Mouse (Mus musculus) ES-Bruce4 (cell line): ENCODE measurements around the gene Mlkl. TPM values are rescaled to one million over a fixed set of nuclear protein-coding genes. Genes with fewer than 3 reads are reported as not detected.

ENCODE experiments used
- H3K27ac ChIP-seq: 2 replicates; pipeline ENCODE4 v1.5.1; 2012; ENCODE audit warnings: low read length, inconsistent platforms; ENCODE audit not compliant: insufficient read depth
- H3K27me3 ChIP-seq: 2 replicates; pipeline ENCODE4 v1.6.1; 2012; ENCODE audit warnings: mild to moderate bottlenecking, low read length, inconsistent platforms; ENCODE audit not compliant: control insufficient read depth, poor library complexity, insufficient read depth, severe bottlenecking
- H3K36me3 ChIP-seq: 2 replicates; pipeline ENCODE4 v1.6.1; 2012; ENCODE audit warnings: inconsistent platforms, mild to moderate bottlenecking, low read length, moderate library complexity; ENCODE audit not compliant: control insufficient read depth, poor library complexity, insufficient read depth, severe bottlenecking
- H3K4me1 ChIP-seq: one replicate; pipeline ENCODE4 v1.8.1; 2011; ENCODE audit warnings: low read length; ENCODE audit not compliant: control insufficient read depth, insufficient read depth
- H3K4me3 ChIP-seq: 2 replicates; pipeline ENCODE4 v1.5.1; 2011; ENCODE audit warnings: low read depth, mild to moderate bottlenecking, low read length
- H3K9ac ChIP-seq: 2 replicates; pipeline ENCODE4 v1.6.1; 2012; ENCODE audit warnings: low read depth, mild to moderate bottlenecking, inconsistent platforms; ENCODE audit not compliant: poor library complexity, severe bottlenecking
- H3K9me3 ChIP-seq: replicated peaks from 2 replicates; pipeline ENCODE4 v1.6.1; 2012; ENCODE audit warnings: mild to moderate bottlenecking, low read length, inconsistent platforms; ENCODE audit not compliant: control insufficient read depth, poor library complexity, insufficient read depth, severe bottlenecking
- CTCF ChIP-seq: IDR thresholded peaks from one replicate; pipeline ENCODE4 v1.8.1; 2011; ENCODE audit warnings: low read depth, low read length
- EP300 ChIP-seq: IDR thresholded peaks from 2 replicates; pipeline ENCODE4 v1.6.1; 2011; ENCODE audit warnings: low read depth, low read length; ENCODE audit not compliant: insufficient read depth
- POLR2A ChIP-seq: IDR thresholded peaks from one replicate; pipeline ENCODE4 v1.8.1; 2011; ENCODE audit warnings: low read length; ENCODE audit not compliant: insufficient read depth
- polyA plus RNA-seq: library from polyadenylated mRNA; stranded (reverse); fragments of >200 nt; gene quantifications from 2 replicates; pipeline ENCODE4 v1.2.4, GENCODE M21; 2011; ENCODE audit warnings: low read depth; ENCODE audit not compliant: missing spikeins, insufficient read depth, insufficient read length

The Mlkl gene
- polyA plus RNA-seq, 1 experiment = 0.61 TPM

- Histone ChIP-seq H3K27me3 (no peaks in the 10 kb centered on the region), H3K36me3 (peaks cover 25% of the 10 kb centered on the region), H3K9ac (peak overlapping the region; percentile 93), H3K9me3 (no peaks in the 10 kb centered on the region), H3K27ac (peak overlapping the region; percentile 58), H3K4me3 (peak overlapping the region; percentile 78), H3K4me1 (peaks cover 2% of the 10 kb centered on the region)
- TF ChIP-seq EP300 (no peak), CTCF (no peak), POLR2A (no peak)
Observed at GRCm38 (mm10) chr8:111299363-111299820, 38.6 kb downstream of the Mlkl start.

GRCm38 (mm10) chr8:111298011-111298410, 40.0 kb downstream of the Mlkl start:
- Histone ChIP-seq H3K4me3 (no peak overlapping the region), H3K27me3 (no peaks in the 10 kb centered on the region), H3K9me3 (no peaks in the 10 kb centered on the region), H3K4me1 (peaks cover 2% of the 10 kb centered on the region), H3K9ac (peak overlapping the region; percentile 26; the same call in 1 of the 2 replicates), H3K27ac (no peak overlapping the region), H3K36me3 (peaks cover 38% of the 10 kb centered on the region)
- TF ChIP-seq CTCF = no peak
- no peak for TF ChIP-seq EP300
- no peak for TF ChIP-seq POLR2A

GRCm38 (mm10) chr8:111291733-111292132, 46.2 kb downstream of the Mlkl start:
- H3K36me3 ChIP-seq = peaks cover 92% of the 10 kb centered on the region
- no peak overlapping the region for H3K9ac ChIP-seq
- no peaks in the 10 kb centered on the region for H3K9me3 ChIP-seq
- no peak for TF ChIP-seq POLR2A
- TF ChIP-seq CTCF = no peak
- no peak for TF ChIP-seq EP300
- H3K4me1 ChIP-seq = no peaks in the 10 kb centered on the region
- H3K27ac ChIP-seq = peak overlapping the region; percentile 58; the same call in 1 of the 2 replicates
- no peaks in the 10 kb centered on the region for H3K27me3 ChIP-seq
- no peak overlapping the region for H3K4me3 ChIP-seq

GRCm38 (mm10) chr8:111290586-111290985, 47.4 kb downstream of the Mlkl start:
- TF ChIP-seq EP300 (no peak), POLR2A (no peak), CTCF (no peak)
- Histone ChIP-seq H3K4me1 (no peaks in the 10 kb centered on the region), H3K27ac (no peak overlapping the region), H3K9me3 (no peaks in the 10 kb centered on the region), H3K36me3 (peaks cover 93% of the 10 kb centered on the region), H3K4me3 (no peak overlapping the region), H3K9ac (no peak overlapping the region), H3K27me3 (no peaks in the 10 kb centered on the region)

- Histone ChIP-seq H3K4me3 (no peak overlapping the region), H3K27ac (no peak overlapping the region), H3K9ac (no peak overlapping the region), H3K9me3 (no peaks in the 10 kb centered on the region), H3K4me1 (no peaks in the 10 kb centered on the region), H3K36me3 (peaks cover 89% of the 10 kb centered on the region), H3K27me3 (no peaks in the 10 kb centered on the region)
- no peak for TF ChIP-seq POLR2A
- no peak for TF ChIP-seq CTCF
- TF ChIP-seq EP300 = no peak
Observed at GRCm38 (mm10) chr8:111285603-111286002, 52.4 kb downstream of the Mlkl start.

GRCm38 (mm10) chr8:111282093-111282492, 55.9 kb downstream of the Mlkl start:
- H3K9me3 ChIP-seq = no peaks in the 10 kb centered on the region
- TF ChIP-seq EP300 (no peak), CTCF (no peak)
- H3K4me1 ChIP-seq = no peaks in the 10 kb centered on the region
- H3K36me3 ChIP-seq = peaks cover 87% of the 10 kb centered on the region
- H3K9ac ChIP-seq = no peak overlapping the region
- H3K4me3 ChIP-seq = no peak overlapping the region
- H3K27ac ChIP-seq = peak overlapping the region; percentile 61
- H3K27me3 ChIP-seq = no peaks in the 10 kb centered on the region
